Mouse (Mus musculus) liver, postnatal 0 days (tissue): ENCODE measurements around the gene Fmod.

Experiments
- CTCF ChIP-seq: sonication (generic); IDR thresholded peaks from 2 replicates; pipeline ENCODE4 v1.5.1; 2016; ENCODE audit warnings: antibody characterized with exemption, low read depth
- EP300 ChIP-seq: IDR thresholded peaks from 2 replicates; pipeline ENCODE4 v1.6.1; 2016; ENCODE audit warnings: antibody characterized with exemption, low read depth, mild to moderate bottlenecking

DNA sequence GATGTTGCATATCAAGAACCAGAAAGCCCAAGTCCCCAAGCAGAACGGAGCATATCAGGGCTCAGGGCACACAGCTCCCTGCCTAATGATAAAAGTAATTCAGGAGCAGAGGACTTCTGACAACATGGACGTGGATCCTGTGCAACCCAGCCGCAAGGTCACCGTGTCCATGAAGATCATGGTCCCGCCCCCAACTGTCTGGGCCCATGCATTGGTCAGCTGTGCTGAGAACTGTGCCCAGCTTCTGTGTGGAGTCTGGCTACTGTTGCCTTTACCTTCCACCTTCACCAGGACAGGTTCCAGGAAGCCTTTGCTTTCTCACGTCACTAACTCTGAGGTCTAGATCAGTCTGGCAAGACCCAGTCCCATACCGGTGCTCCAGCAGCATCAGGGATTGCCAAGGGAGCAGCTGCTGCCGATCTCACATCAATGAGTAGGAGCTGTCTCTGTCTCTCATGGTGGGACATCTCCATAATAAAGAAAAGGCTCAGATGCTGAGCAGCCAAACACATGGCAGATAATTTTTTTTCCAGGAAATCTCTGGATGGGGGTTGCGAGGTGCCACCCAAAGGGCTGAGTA, 18.7 kb downstream of the Fmod start:
- TF ChIP-seq CTCF (no peak), EP300 (no peak)
